Mouse (Mus musculus) heart, postnatal 14 days (tissue): Measurements from ENCODE around the gene Cdkl5. TPM values are rescaled to one million over a fixed set of nuclear protein-coding genes. Genes with fewer than 3 reads are reported as not detected.
"Not testable (repeated sequence)": the region's sequence is repeated elsewhere in the genome, so short reads cannot be mapped to it uniquely, and the experiment has no call there.

Experiments
- DNase-seq, 2 experiments: peaks; one replicate each; pipeline ENCODE4 v3.0.0; 2021 to 2022
- intact Hi-C: fragments of 180-260 bp; cut with DNase I; formaldehyde crosslinking; loops from one replicate; pipeline ENCODE4 v1.15.1; 2025
- total RNA-seq, 2 experiments: library from RNA; stranded (reverse); gene quantifications; 2 replicates each; pipeline ENCODE4 v1.2.3; 2021

Cdkl5 gene
- total RNA-seq, 2 experiments from 2014 or later: 6.7 to 7.3 TPM

GRCm38 (mm10) chrX:160928870-160929269, 65.6 kb downstream of the Cdkl5 start:
- intact Hi-C loops: no loop called here

GRCm38 (mm10) chrX:160919022-160919637, 75.4 kb downstream of the Cdkl5 start:
- intact Hi-C loops: no loop called here
- DNase-seq: no peak

More at GRCm38 (mm10) chrX:160928870-160929269, 65.6 kb downstream of the Cdkl5 start:
- DNase-seq: no peak

GRCm38 (mm10) chrX:160906952-160907351, 87.6 kb downstream of the Cdkl5 start, which contains the start of gene Gja6:
Gja6 (minus strand) TSS chrX:160907052.
- no peak for DNase-seq
- intact Hi-C loops: no loop called here

- no peak for DNase-seq
- intact Hi-C loops: no loop called here
Observed at GRCm38 (mm10) chrX:160906477-160906876, 88.0 kb downstream of the Cdkl5 start.

- intact Hi-C loops: no loop called here
- no peak for DNase-seq
Observed at GRCm38 (mm10) chrX:160905913-160906312, 88.6 kb downstream of the Cdkl5 start.

GRCm38 (mm10) chrX:160905041-160905678, 89.3 kb downstream of the Cdkl5 start:
- DNase-seq: no peak
- intact Hi-C loops: no loop called here

GRCm38 (mm10) chrX:160901118-160901517, 93.4 kb downstream of the Cdkl5 start:
- intact Hi-C loops: no loop called here
- DNase-seq: no peak

GRCm38 (mm10) chrX:160892077-160892476, 102.4 kb downstream of the Cdkl5 start:
- intact Hi-C loops: no loop called here
- DNase-seq: no peak

- DNase-seq: no peak
- intact Hi-C loops: no loop called here
Observed at GRCm38 (mm10) chrX:160886301-160886700, 108.2 kb downstream of the Cdkl5 start.

- DNase-seq: no peak
- intact Hi-C loops: no loop called here
Observed at GRCm38 (mm10) chrX:160866576-160866975, 127.9 kb downstream of the Cdkl5 start.

- intact Hi-C loops: no loop called here
- no peak for DNase-seq
Observed at GRCm38 (mm10) chrX:160865022-160865421, 129.5 kb downstream of the Cdkl5 start.

GRCm38 (mm10) chrX:160863689-160864383, 130.7 kb downstream of the Cdkl5 start:
- intact Hi-C loops: no loop called here
- no peak for DNase-seq

- DNase-seq: no peak
- intact Hi-C loops: no loop called here
Observed at GRCm38 (mm10) chrX:160808226-160808625, 186.3 kb downstream of the Cdkl5 start.

- intact Hi-C loops: no loop called here
- no peak for DNase-seq
Observed at GRCm38 (mm10) chrX:160804409-160805150, 189.9 kb downstream of the Cdkl5 start.

- intact Hi-C loops: no loop called here
- DNase-seq: no peak
Observed at GRCm38 (mm10) chrX:160794920-160795319, 199.6 kb downstream of the Cdkl5 start.

- intact Hi-C loops: no loop called here
- no peak for DNase-seq
Observed at GRCm38 (mm10) chrX:160782276-160782675, 212.2 kb downstream of the Cdkl5 start.

GRCm38 (mm10) chrX:160773033-160773432, 221.5 kb downstream of the Cdkl5 start:
- intact Hi-C loops: no loop called here
- DNase-seq: no peak

- intact Hi-C loops: loop anchor here (5.0 to 10.0 kb wide), 3 partner anchors 185 to 632 kb away; partner anchors contain the start of gene Pdha1
- not testable (repeated sequence) for DNase-seq
Observed at GRCm38 (mm10) chrX:160769622-160770021, 224.9 kb downstream of the Cdkl5 start.

GRCm38 (mm10) chrX:160767713-160768112, 226.8 kb downstream of the Cdkl5 start, which contains the start of gene Rs1:
Rs1 (plus strand) TSS chrX:160768013.
- DNase-seq: no peak
- intact Hi-C loops: loop anchor here (5.0 to 10.0 kb wide), 3 partner anchors 183 to 630 kb away; partner anchors contain the start of gene Pdha1

- intact Hi-C loops: loop anchor here (5.0 to 10.0 kb wide), 3 partner anchors 181 to 629 kb away; partner anchors contain the start of gene Pdha1
- no peak for DNase-seq
Observed at GRCm38 (mm10) chrX:160766233-160766616, 228.3 kb downstream of the Cdkl5 start.
